Mouse (Mus musculus) megakaryocyte, embryonic 14.5 days (primary cell): ENCODE data around the gene Mrc2. TPM values are rescaled to one million over a fixed set of nuclear protein-coding genes. Genes with fewer than 3 reads are reported as not detected.

Experiments
- H3K27me3 ChIP-seq: replicated peaks from 2 replicates; pipeline ENCODE3; 2012; ENCODE audit warnings: inconsistent platforms
- H3K36me3 ChIP-seq: replicated peaks from 2 replicates; pipeline ENCODE3; 2012; ENCODE audit warnings: low read length, inconsistent platforms, mixed read lengths
- H3K4me1 ChIP-seq: 2 replicates; pipeline ENCODE4 v1.6.1; 2012; ENCODE audit warnings: inconsistent platforms
- H3K4me3 ChIP-seq: replicated peaks from 2 replicates; pipeline ENCODE3; 2012; ENCODE audit warnings: moderate library complexity, mild to moderate bottlenecking, inconsistent platforms
- H3K9me3 ChIP-seq: 2 replicates; pipeline ENCODE4 v1.6.1; 2012; ENCODE audit warnings: inconsistent platforms
- FLI1 ChIP-seq: IDR thresholded peaks from 2 replicates; pipeline ENCODE4 v1.6.1; 2012; ENCODE audit warnings: low read length, inconsistent platforms, mixed read lengths
- GATA1 ChIP-seq: IDR thresholded peaks from 3 replicates; pipeline ENCODE4 v1.6.1; 2012; ENCODE audit warnings: mixed read lengths, low read length, inconsistent platforms, borderline replicate concordance
- polyA plus RNA-seq: library from polyadenylated mRNA; stranded (reverse); fragments of >175 nt; gene quantifications from 2 replicates; pipeline ENCODE4 v1.2.3, GENCODE M21; 2012; ENCODE audit warnings: low replicate concordance; ENCODE audit not compliant: insufficient read depth

The Mrc2 gene
- polyA plus RNA-seq, 1 experiment, result 0.81 TPM

DNA sequence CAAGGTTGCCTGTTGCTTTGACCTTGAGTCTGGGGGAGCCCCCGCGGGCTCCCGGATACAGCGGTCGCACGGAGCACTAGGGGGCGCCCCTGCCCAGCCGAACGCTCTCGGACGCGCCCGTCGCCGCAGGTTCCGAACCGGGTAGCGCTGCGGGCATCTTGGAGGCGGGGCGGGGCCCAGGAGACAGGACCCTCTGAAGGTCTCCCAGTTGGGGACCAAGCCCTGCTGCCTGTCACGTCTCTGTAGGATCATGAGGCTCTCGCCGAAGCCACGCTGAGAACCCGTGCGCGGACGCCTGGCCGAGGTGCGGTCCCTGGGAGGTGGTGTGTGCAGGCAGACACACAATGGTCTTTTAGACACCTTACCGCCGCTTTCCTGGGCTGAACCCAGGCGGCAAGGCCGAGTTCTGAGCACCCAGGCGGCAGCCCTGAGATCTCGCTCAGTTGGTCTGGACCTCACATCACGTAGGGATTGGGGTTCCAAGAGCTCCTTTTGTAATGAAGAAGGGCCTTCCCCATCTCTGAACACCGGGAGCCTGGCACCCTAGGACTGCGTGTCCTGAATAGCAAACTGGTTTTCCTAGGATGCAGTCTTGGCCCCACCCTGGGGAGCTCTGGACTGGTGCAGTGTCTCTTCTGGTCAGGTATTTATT, 70.6 kb downstream of the Mrc2 start:
- TF ChIP-seq GATA1, result no peak
- no peak for TF ChIP-seq FLI1
- peaks cover 63% of the 10 kb centered on the region for H3K4me1 ChIP-seq
- peak overlapping the region; percentile 95 for H3K4me3 ChIP-seq
- peaks cover 3% of the 10 kb centered on the region for H3K36me3 ChIP-seq
- peaks cover 30% of the 10 kb centered on the region for H3K27me3 ChIP-seq
- no peaks in the 10 kb centered on the region for H3K9me3 ChIP-seq

GRCm38 (mm10) chr11:105363598-105364385, 71.3 kb downstream of the Mrc2 start:
- H3K4me3 ChIP-seq, result peak overlapping the region; percentile 95
- H3K27me3 ChIP-seq, result peaks cover 25% of the 10 kb centered on the region
- H3K36me3 ChIP-seq, result peaks cover 3% of the 10 kb centered on the region
- peaks cover 71% of the 10 kb centered on the region for H3K4me1 ChIP-seq
- H3K9me3 ChIP-seq, result no peaks in the 10 kb centered on the region
- TF ChIP-seq GATA1 (no peak), FLI1 (no peak)

- H3K4me1 ChIP-seq, result peaks cover 78% of the 10 kb centered on the region
- H3K27me3 ChIP-seq, result peaks cover 25% of the 10 kb centered on the region
- no peak for TF ChIP-seq GATA1
- no peak for TF ChIP-seq FLI1
- H3K4me3 ChIP-seq, result peak overlapping the region; percentile 95
- no peaks in the 10 kb centered on the region for H3K9me3 ChIP-seq
- peaks cover 5% of the 10 kb centered on the region for H3K36me3 ChIP-seq
Observed at GRCm38 (mm10) chr11:105364386-105365065, 72.1 kb downstream of the Mrc2 start.

DNA sequence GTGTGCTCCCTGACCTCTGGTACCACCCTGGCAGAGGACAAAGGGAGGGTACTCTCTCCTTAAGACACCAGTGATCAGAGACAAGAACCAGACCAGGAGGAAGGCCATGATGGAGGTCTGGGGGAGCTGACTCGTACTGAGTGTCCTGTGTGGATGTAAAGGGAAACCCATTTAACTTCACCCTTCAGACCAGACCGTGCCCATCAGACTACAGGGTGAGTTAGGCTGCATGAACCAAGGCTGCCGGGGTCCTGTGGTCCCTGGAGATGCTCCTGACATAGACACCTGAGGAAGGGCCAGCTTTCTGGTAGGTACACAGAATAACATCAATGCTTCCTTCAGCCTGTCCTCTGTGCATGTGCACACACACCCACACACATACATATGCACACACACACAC, 73.2 kb downstream of the Mrc2 start:
- H3K36me3 ChIP-seq, result peaks cover 7% of the 10 kb centered on the region

DNA sequence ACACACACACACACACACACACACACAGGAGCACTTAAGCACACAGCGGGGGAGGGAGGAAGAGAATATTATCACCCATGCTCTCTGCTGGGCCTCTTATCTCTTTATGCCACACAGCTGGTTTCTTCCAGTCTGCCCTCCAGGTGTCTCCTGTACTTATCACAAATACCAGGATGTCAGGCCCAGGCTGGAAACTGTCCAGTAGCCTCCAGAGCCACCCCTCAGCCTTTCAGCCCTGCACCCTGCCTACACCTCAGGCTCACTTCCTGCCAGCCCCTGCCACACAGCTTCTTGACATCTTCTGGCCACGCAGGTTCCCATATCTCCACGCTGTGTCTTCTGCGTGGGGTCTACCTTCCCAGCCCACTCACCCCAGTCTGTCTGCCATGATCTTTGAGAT, 73.6 kb downstream of the Mrc2 start:
- TF ChIP-seq FLI1 (no peak), GATA1 (no peak)
- peaks cover 14% of the 10 kb centered on the region for H3K27me3 ChIP-seq
- peak overlapping the region; percentile 26 for H3K4me3 ChIP-seq
- peaks cover 93% of the 10 kb centered on the region for H3K4me1 ChIP-seq
- H3K9me3 ChIP-seq, result no peaks in the 10 kb centered on the region
- peaks cover 7% of the 10 kb centered on the region for H3K36me3 ChIP-seq

More for the DNA sequence above, 73.2 kb downstream of the Mrc2 start:
- H3K4me3 ChIP-seq, result peak overlapping the region; percentile 69
- H3K4me1 ChIP-seq, result peaks cover 89% of the 10 kb centered on the region
- no peaks in the 10 kb centered on the region for H3K9me3 ChIP-seq
- no peak for TF ChIP-seq FLI1
- no peak for TF ChIP-seq GATA1
- peaks cover 19% of the 10 kb centered on the region for H3K27me3 ChIP-seq

DNA sequence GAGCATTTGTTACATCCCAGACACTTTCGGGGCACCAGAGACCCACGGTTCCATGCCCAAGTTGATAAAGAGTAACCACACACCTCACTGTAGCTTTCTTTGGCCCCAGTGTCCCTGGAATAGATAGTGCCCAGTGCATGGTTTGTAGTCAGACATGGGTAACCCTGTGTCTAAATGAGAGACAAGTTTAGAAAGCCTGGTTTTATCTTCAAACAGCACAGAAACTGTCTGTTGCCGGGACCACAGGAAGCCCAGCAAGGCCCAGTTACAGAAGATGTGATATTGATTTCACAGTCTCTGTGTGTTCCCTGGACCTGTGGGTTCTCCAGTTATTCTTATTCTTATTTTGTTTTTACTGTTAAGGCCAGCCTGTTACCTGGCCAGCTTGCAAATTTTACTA, 74.7 kb downstream of the Mrc2 start:
- peak overlapping the region; percentile 4 for H3K4me3 ChIP-seq
- no peaks in the 10 kb centered on the region for H3K9me3 ChIP-seq
- peaks cover 100% of the 10 kb centered on the region for H3K4me1 ChIP-seq
- TF ChIP-seq GATA1 (no peak), FLI1 (no peak)
- H3K36me3 ChIP-seq, result peaks cover 7% of the 10 kb centered on the region
- H3K27me3 ChIP-seq, result peaks cover 3% of the 10 kb centered on the region

GRCm38 (mm10) chr11:105368833-105369232, 76.4 kb downstream of the Mrc2 start:
- no peak overlapping the region for H3K4me3 ChIP-seq
- no peaks in the 10 kb centered on the region for H3K9me3 ChIP-seq
- TF ChIP-seq GATA1, result no peak
- no peak for TF ChIP-seq FLI1
- no peaks in the 10 kb centered on the region for H3K27me3 ChIP-seq
- H3K4me1 ChIP-seq, result peaks cover 100% of the 10 kb centered on the region
- H3K36me3 ChIP-seq, result peaks cover 7% of the 10 kb centered on the region

DNA sequence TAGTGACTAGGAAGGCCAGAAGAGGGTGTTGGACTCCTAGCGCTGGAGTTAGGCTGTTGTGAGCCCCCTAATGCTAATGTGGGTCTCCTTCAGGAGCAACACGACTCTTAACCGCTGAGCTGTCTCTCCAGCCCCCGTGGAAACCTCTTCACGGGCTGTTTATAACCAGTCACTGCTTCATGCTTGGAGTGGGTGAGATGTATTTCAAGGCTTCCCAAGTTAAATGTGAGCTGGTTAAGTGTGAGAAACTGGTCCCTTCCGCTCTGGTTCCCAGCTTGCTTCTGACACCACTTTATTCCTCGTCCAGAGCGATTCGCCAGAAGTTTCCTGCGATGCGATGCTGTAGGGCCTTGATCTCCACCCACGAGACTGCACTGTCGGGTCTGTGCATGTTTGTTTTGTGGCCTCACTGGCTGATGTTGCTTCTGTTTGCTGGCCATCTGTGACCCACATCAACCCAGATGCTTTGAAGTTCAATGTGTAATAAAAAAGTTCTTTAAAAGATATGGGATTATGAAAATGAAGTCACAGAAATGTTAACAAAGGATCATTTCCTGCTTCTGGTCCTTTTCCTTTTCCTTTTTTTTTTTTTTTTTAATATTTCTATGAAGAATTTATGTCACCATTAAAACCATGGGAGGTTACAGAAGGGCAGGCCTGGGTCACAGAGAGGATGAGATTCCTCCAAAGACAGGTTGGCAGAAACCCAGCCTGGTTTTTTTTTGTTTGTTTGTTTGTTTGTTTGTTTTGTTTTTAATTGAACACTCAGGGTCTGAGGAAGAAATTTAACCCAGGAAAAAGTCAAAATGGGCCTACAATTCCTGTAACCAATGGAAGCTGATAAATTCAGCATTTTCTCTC, 77.3 kb downstream of the Mrc2 start:
- peaks cover 7% of the 10 kb centered on the region for H3K36me3 ChIP-seq
- H3K27me3 ChIP-seq, result no peaks in the 10 kb centered on the region
- TF ChIP-seq GATA1, result no peak
- no peak for TF ChIP-seq FLI1
- H3K4me3 ChIP-seq, result no peak overlapping the region
- no peaks in the 10 kb centered on the region for H3K9me3 ChIP-seq
- peaks cover 100% of the 10 kb centered on the region for H3K4me1 ChIP-seq

GRCm38 (mm10) chr11:105371818-105372217, 79.4 kb downstream of the Mrc2 start:
- Histone ChIP-seq H3K36me3 (peaks cover 4% of the 10 kb centered on the region), H3K4me1 (peaks cover 96% of the 10 kb centered on the region), H3K27me3 (no peaks in the 10 kb centered on the region), H3K9me3 (no peaks in the 10 kb centered on the region), H3K4me3 (peak overlapping the region; percentile 4)
- no peak for TF ChIP-seq FLI1
- TF ChIP-seq GATA1, result no peak
